Mouse (Mus musculus) cerebellum, postnatal 25 days (tissue): ENCODE data around the gene Fhl2.
A peak's percentile ranks its signal among the peaks of the same experiment; 100 is the strongest.
"Not testable (repeated sequence)": the region's sequence is repeated elsewhere in the genome, so short reads cannot be mapped to it uniquely, and the experiment has no call there.

Source experiments
- DNase-seq, 2 experiments: peaks; one replicate each; pipeline ENCODE4 v3.0.0; 2021; ENCODE audit warnings: mixed read lengths in 2 of 2

Fhl2 gene

GRCm38 (mm10) chr1:43191078-43191477 is 5.7 kb downstream of the Fhl2 start:
- no peak for DNase-seq

- not testable (repeated sequence) for DNase-seq
Measured at GRCm38 (mm10) chr1:43188893-43189292, 7.9 kb downstream of the Fhl2 start.

GRCm38 (mm10) chr1:43186334-43186733 is 10.4 kb downstream of the Fhl2 start:
- DNase-seq: no peak

- DNase-seq: no peak
Measured at GRCm38 (mm10) chr1:43180912-43181311, 15.9 kb downstream of the Fhl2 start.

GRCm38 (mm10) chr1:43178780-43179179 is 18.0 kb downstream of the Fhl2 start:
- no peak for DNase-seq

GRCm38 (mm10) chr1:43178378-43178777 is 18.4 kb downstream of the Fhl2 start:
- no peak for DNase-seq

- DNase-seq: no peak
Measured at GRCm38 (mm10) chr1:43173283-43174226, 23.2 kb downstream of the Fhl2 start.

GRCm38 (mm10) chr1:43171816-43172215 is 25.0 kb downstream of the Fhl2 start:
- DNase-seq: no peak

- DNase-seq: no peak
Measured at GRCm38 (mm10) chr1:43171093-43171492, 25.7 kb downstream of the Fhl2 start.

GRCm38 (mm10) chr1:43169661-43170060 is 27.1 kb downstream of the Fhl2 start:
- DNase-seq: no peak

- no peak for DNase-seq
Measured at GRCm38 (mm10) chr1:43169227-43169626, 27.6 kb downstream of the Fhl2 start.

- DNase-seq: no peak
Measured at GRCm38 (mm10) chr1:43168618-43169017, 28.2 kb downstream of the Fhl2 start.

GRCm38 (mm10) chr1:43168026-43168425 is 28.8 kb downstream of the Fhl2 start:
- DNase-seq: no peak

- DNase-seq: no peak
Measured at GRCm38 (mm10) chr1:43164582-43164981, 32.2 kb downstream of the Fhl2 start.

GRCm38 (mm10) chr1:43163467-43164418 is 33.0 kb downstream of the Fhl2 start:
- peak; percentile 64 to 74 for DNase-seq

- peak in 1 of 2 experiments; percentile 9 for DNase-seq
Measured at GRCm38 (mm10) chr1:43163084-43163466, 33.7 kb downstream of the Fhl2 start.

GRCm38 (mm10) chr1:43162394-43162793 is 34.4 kb downstream of the Fhl2 start:
- no peak for DNase-seq

- no peak for DNase-seq
Measured at GRCm38 (mm10) chr1:43159429-43159828, 37.4 kb downstream of the Fhl2 start.

- DNase-seq: no peak
Measured at GRCm38 (mm10) chr1:43157907-43158306, 38.9 kb downstream of the Fhl2 start.

GRCm38 (mm10) chr1:43154491-43154890 is 42.3 kb downstream of the Fhl2 start:
- DNase-seq: no peak

GRCm38 (mm10) chr1:43153538-43153937 is 43.2 kb downstream of the Fhl2 start:
- no peak for DNase-seq

- no peak for DNase-seq
Measured at GRCm38 (mm10) chr1:43152626-43153025, 44.2 kb downstream of the Fhl2 start.

GRCm38 (mm10) chr1:43150225-43150624 is 46.6 kb downstream of the Fhl2 start:
- DNase-seq: no peak
